Mouse (Mus musculus) gastrocnemius, postnatal 25 days (tissue): ENCODE measurements at regions not wholly inside any gene's neighbourhood (a gene's known extent, or its start where the extent isn't known, plus 50 kb on each side); places are given as distances from the start of the nearest gene placed in this dataset.

ENCODE experiments used
- DNase-seq: peaks from one replicate; pipeline ENCODE4 v3.0.0; 2022

GRCm38 (mm10) chr16:93387578-93388116 is 216.2 kb downstream of the Setd4 start:
- no peak for DNase-seq

- no peak for DNase-seq
Measured at GRCm38 (mm10) chr16:93384039-93384537, 219.8 kb downstream of the Setd4 start.

- no peak for DNase-seq
Measured at GRCm38 (mm10) chr16:93382945-93383344, 220.9 kb downstream of the Setd4 start.

DNA sequence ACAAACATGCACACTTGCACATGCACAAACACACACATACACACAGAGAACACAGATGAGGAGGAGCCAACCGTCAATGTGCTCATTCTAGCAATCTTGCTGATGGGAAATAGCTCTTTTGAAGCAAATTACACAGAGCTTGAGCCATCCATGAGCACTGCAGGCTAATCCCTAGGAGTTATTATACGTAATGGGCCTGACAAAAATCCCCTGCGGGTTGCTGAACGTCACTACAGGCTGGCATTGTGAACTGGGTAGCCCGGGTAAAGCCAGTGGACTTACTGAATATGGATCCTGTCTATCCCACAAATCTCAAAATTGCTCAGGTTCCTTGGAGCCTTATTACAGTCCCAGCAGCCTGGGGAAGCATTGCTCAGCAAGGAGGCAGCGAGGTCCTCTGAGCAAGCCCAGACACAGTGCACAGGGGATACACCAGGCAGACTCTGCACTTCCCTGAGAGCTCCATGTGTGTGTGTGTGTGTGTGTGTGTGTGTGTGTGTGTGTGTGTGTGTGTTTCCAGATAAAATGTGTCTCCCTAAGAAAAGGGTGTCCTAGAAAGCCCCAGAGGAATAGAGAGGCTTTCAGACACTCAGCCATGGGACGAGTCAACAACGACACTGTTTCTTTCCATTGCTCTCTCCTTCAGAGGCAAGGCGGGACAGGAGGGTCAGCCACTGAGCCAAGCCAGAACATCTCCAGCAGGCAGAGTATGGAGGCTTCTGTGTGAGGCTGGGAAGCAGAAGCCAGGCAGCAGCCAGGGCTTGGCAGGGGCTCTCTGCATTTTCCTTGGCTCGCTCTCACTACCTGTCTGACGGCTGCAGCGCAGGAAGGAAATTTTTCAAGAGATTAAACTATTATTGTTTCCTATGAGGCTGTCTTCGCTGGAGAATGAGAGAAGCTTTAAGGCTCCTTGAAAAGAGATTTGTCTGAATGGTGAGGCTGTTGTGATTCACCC is 222.9 kb downstream of the Setd4 start:
- DNase-seq = no peak

- DNase-seq = no peak
Measured at GRCm38 (mm10) chr16:93380117-93380516, 223.7 kb downstream of the Setd4 start.

DNA sequence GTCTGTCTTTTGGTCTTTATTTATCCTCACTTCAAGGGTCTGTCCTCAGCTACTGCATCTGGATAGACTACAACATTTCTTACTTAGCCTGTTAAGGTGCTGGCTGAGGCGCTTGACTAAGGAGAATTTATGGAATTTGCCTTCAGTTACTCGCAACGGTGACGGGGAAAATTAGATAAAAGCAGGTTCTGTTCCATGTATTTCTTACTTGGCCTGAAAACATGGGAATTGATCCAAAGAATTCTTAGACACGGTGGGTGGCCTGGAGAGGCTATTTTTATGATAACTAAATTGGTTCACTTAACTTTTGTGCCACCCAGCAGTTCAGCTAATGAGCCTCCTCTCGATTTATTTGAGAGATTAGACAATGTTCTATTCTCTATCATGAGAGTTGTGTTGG is 224.3 kb downstream of the Setd4 start:
- DNase-seq = no peak

DNA sequence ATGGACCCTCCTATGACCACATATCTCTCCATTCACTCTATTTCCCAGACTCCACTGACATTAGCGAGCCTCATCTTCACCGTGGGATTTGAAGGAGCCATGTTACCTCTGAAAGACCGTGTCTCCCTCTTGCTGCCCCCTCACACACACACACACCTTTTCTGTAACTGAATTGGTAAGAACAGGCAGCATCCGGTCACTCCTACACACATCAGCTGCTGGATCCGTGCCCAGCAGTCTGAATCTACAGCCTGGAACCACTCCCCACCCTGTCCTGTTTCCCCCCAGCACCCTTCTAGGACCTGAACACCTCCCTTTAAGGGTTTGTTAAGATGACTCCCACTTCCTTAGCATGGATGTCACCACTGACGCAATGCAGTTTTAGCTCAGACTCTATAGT is 229.2 kb downstream of the Setd4 start:
- no peak for DNase-seq

DNA sequence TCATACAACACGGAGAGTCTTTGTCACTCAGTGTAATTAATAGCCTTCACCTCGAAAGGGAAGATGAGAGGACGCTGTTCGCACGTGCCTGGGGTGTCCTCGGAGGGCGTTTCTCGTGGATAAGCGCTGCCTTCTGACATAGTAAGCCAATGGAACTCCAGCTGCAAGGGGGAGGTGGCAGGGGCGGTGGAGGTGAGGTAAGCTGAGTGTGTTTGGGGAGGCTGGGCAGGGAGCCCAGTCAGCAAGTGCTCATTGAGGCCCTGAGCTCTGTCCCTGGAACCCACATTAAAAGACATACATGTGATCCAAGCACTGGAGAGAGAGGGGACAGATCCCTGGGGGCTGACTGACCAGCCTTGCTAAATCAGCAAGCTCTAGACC is 234.1 kb downstream of the Setd4 start:
- DNase-seq = no peak

- no peak for DNase-seq
Measured at GRCm38 (mm10) chr16:93368824-93369765, 234.8 kb downstream of the Setd4 start.

DNA sequence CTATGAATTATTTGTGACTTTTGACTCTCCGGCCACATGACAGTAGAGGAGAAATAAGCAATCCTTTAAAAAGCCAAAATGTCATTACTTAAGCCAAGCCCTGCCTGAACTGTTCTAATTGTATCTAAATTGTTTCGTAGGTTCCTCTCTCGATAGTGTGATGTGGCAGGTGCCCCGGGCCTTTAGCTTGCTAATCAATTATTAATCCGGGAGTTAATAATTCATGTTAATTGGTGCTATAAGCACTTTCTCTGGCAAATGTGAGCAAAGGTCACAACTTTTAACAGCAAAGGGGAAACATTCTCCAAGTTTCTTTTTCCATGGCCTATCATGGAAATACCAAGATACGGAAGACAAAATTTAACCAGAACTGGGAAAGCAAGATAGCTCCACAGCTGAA is 235.9 kb downstream of the Setd4 start:
- no peak for DNase-seq

DNA sequence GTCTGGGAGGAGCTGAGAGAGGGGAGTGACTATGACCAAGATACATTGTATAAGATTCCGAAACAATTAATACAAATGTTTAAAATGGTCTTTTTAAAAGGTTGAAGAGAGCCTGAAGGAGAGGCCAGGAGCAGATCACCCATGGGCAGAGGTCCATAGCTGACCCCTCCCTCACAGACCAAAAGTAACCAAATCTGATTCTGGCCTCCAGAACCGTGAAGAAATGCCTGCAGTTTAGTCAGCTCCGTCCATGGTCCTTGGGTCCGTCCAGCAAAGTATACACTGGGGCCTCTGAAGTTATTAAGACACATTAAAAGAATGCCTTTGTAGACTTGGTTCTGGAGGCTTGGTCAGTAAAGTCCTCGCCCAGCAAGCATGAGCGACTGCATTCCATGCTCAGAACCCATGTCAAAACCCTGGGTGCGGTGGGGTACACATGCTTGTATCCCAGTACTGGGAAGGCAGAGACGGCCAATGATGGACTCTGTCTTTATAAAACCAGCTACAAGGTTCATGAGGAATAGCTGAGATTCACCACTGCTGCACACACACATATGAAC is 236.5 kb downstream of the Setd4 start:
- no peak for DNase-seq

- no peak for DNase-seq
Measured at GRCm38 (mm10) chr16:93366383-93366941, 237.4 kb downstream of the Setd4 start.

DNA sequence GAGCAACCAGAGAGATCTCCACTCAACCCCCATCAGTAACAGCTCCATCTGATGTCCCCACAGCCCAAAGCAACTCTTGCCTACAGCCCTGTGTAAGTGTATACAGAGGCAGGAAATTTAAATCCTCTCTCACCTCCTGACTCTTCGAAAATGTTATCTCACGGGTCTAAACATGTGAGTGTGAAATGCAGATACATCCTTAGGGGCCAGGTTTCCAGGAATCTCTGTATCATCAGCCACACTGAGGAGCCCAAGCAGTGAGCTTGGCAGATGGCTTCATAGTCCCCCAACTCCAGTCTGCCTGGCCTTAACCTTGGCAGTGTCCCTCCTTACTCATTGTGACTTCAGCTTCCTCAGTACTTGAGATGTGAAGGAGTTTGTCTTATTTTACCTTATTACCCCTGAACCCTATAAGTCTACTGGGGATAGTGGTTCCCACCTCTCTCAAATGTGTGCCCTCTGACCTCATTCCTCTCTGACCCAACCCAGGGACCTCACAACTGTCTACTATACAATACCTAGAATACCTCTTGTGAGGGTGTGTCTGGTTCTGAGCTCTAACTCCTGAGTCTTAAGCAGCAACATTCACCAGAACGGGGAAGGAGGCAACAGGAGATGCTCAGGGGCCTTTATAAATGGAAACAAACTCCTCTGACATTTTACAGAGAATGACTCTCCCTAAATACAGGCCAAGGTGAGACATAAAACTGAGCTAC is 238.5 kb downstream of the Setd4 start:
- no peak for DNase-seq

DNA sequence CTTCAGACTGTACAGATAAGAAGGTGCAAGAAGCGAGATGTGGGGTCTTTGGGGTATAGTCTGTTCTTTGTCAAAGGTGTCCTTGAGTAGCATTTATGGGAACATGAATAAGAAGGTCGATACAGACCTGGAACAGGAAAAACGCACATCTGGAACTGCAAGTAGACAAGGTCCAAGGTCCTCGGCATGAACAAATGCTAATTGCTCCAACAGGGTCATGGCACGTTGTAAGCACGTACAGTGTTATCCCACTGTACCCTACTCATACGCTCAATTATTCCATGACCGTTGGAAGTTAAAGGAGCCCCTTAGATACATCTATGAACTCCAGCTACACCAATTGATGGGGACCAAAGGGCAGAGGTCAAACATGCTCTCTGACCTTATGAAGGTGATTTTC is 244.1 kb downstream of the Setd4 start:
- no peak for DNase-seq

DNA sequence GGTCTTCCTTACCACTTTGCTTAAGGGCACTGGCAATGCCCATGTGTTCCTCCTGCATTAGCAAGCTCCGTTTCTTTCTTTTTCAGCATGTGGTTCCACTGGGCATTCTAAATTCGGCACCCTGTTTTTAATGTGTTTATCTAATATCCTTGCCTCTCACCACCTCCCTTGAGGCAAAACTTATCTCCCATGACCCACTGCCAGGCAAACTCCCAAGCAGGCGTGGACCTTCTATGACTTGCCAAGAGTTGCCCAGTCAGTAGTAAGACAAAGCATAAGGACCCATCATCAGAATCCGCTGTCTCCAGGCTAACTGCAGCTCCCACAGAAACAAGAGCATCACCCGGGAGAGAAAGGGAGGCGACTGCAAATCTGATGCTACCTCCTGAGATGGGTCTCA is 245.2 kb downstream of the Setd4 start:
- DNase-seq = no peak

DNA sequence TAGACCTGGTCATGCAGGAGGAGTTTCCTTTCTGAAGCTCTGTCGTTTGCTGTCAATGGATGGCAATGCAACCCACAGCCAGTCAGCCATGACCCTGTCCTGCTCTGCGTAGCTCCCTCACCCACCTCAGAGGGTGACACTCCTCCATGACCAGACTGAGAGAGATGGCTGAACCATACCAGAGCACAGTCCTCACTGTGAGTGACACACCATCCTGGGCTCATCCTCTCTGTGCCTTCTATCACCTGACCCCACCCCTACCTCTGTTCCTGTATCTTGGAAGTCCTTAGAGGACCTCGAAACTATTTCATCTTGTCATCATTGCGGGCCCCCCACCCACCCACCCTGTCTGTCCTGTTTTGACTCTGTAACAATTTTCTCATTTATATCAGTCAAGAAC is 245.7 kb downstream of the Setd4 start:
- DNase-seq = no peak

GRCm38 (mm10) chr16:93355204-93355899 is 248.5 kb downstream of the Setd4 start:
- no peak for DNase-seq

DNA sequence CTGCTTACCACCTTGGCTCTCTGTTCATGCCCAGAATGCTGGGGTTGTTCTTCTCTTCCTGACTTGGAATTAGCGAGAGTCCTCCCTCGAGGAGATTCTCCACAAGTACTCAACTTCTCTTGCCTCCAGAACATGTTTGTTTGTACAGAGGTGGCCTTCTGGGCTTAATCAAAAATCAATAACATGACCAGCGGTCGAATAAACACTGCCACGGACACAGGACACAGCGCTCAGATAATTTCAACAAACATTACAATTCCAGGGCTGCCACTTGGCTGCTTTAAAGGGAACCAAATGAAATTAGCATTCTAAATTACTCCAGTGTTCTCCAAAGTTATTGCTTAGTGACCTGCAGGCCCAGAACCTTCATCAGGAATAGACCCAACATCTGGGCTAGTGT is 249.9 kb downstream of the Setd4 start:
- no peak for DNase-seq

DNA sequence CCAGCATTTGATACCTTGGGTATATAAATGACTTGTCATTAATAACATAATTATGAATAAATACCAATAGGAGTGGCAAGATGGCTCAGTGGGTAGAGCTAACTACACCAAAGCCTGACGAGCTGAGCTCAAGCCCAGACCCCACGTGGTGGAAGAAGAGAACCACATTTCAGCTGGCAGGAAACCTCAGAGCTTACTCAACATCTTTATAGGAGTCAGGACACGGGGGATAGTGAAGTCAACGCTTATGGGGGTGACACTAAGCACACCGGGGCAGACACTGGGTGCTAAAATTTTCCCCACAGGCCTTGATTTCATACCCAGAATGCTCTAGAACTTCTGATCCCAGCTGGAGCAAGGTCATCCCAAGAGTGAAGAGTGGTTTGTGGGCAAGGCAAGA is 259.3 kb downstream of the Setd4 start:
- DNase-seq = no peak

DNA sequence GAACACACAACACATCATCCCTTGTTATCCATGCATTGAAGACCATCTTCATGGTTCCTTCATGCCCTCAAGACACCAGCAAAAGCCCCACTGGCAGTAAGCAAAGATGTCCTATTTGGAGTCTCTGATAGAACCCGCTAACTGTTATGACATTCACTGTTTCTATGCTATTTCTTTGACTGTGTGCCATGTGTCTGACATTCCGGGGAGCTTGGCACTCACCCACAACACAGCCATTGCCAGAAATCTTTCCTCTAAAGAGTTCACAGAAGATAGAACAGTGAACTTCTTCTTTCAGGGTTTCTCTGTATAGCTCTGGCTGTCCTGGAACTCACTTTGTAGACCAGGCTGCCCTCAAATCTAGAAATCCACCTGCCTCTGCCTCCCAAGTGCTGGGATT is 261.2 kb downstream of the Setd4 start:
- no peak for DNase-seq

- no peak for DNase-seq
Measured at GRCm38 (mm10) chr16:93341791-93342190, 262.1 kb downstream of the Setd4 start.
